8 mouse cellular contexts compared by ENCODE assay signal in genomic region chr8:85071514-85072281, GRCm38 (mm10). TPM values are rescaled to one million over a fixed set of nuclear protein-coding genes. Genes with fewer than 3 reads are reported as not detected.
A peak's percentile ranks its signal among the peaks of the same experiment; 100 is the strongest.
DNase-seq lines count a peak whose midpoint lies in the region; ATAC-seq lines count a peak whose summit lies in the region.

TSS of gene Dhps (plus strand) at chr8:85071757.

- H3K4me2 ChIP-seq in heart, embryonic 15.5 days, result peak within 1 kb of the TSS; percentile 82
- H3K4me2 ChIP-seq in liver, embryonic 15.5 days, result peak within 1 kb of the TSS; percentile 82
- H3K4me2 ChIP-seq in neural tube, embryonic 12.5 days (replicated peaks), result peak within 1 kb of the TSS; percentile 70

- peak within 1 kb of the TSS; percentile 93 for H3K27ac ChIP-seq in forebrain, embryonic 10.5 days
- peak within 1 kb of the TSS; percentile 94 for H3K27ac ChIP-seq in heart, embryonic 15.5 days
- peak within 1 kb of the TSS; percentile 94 for H3K27ac ChIP-seq in liver, embryonic 15.5 days (replicated peaks)
- H3K27ac ChIP-seq in neural tube, embryonic 12.5 days, result peak within 1 kb of the TSS; percentile 90

- no peaks in the 10 kb centered on the region for H3K27me3 ChIP-seq in forebrain, embryonic 10.5 days (ENCODE audit: poor library complexity, severe bottlenecking)
- H3K27me3 ChIP-seq in heart, embryonic 15.5 days, result no peaks in the 10 kb centered on the region
- H3K27me3 ChIP-seq in liver, embryonic 15.5 days, result no peaks in the 10 kb centered on the region
- H3K27me3 ChIP-seq in neural tube, embryonic 12.5 days (replicated peaks), result no peaks in the 10 kb centered on the region

- peak; percentile 74 for DNase-seq in c-Kit-negative CD71-positive TER-119-positive erythroid progenitor cells, embryonic 14.5 days (ENCODE audit: low read depth, low spot score)
- DNase-seq in forebrain, embryonic 10.5 days (ENCODE audit: extremely low spot score, low spot score), result peak; percentile 91
- peak; percentile 95 for DNase-seq in kidney, postnatal 36 days
- peak; percentile 88 for DNase-seq in telencephalon, adult 2 months (ENCODE audit: low read depth, low spot score)

- H3K4me1 ChIP-seq in forebrain, embryonic 10.5 days, result peaks cover 24% of the 10 kb centered on the region
- peaks cover 13% of the 10 kb centered on the region for H3K4me1 ChIP-seq in heart, embryonic 15.5 days (replicated peaks)
- H3K4me1 ChIP-seq in liver, embryonic 15.5 days (replicated peaks), result peaks cover 62% of the 10 kb centered on the region
- H3K4me1 ChIP-seq in neural tube, embryonic 12.5 days, result peaks cover 15% of the 10 kb centered on the region; the same call in 1 of the 2 replicates

- peaks cover 54% of the 10 kb centered on the region for H3K36me3 ChIP-seq in forebrain, embryonic 10.5 days (replicated peaks)
- peaks cover 29% of the 10 kb centered on the region for H3K36me3 ChIP-seq in heart, embryonic 15.5 days
- H3K36me3 ChIP-seq in liver, embryonic 15.5 days (replicated peaks), result peaks cover 37% of the 10 kb centered on the region
- H3K36me3 ChIP-seq in neural tube, embryonic 12.5 days, result peaks cover 43% of the 10 kb centered on the region

- peak within 1 kb of the TSS; percentile 81 for H3K9ac ChIP-seq in heart, embryonic 15.5 days
- peak within 1 kb of the TSS; percentile 88 for H3K9ac ChIP-seq in liver, embryonic 15.5 days
- peak within 1 kb of the TSS; percentile 79 for H3K9ac ChIP-seq in neural tube, embryonic 12.5 days

- H3K4me3 ChIP-seq in forebrain, embryonic 10.5 days, result peak within 1 kb of the TSS; percentile 91
- H3K4me3 ChIP-seq in heart, embryonic 15.5 days, result peak within 1 kb of the TSS; percentile 83
- H3K4me3 ChIP-seq in liver, embryonic 15.5 days (replicated peaks), result peak within 1 kb of the TSS; percentile 97
- H3K4me3 ChIP-seq in neural tube, embryonic 12.5 days, result peak within 1 kb of the TSS; percentile 90

- peak; percentile 91 for ATAC-seq in CD4-positive, CD25-positive, alpha-beta regulatory T cell, adult 4 months
- ATAC-seq in heart, embryonic 15.5 days (replicated peaks; ENCODE audit: insufficient number of reproducible peaks, insufficient read depth, low FRiP score, low read depth), result peak; percentile 84
- ATAC-seq in liver, embryonic 15.5 days (ENCODE audit: insufficient read depth), result peak; percentile 81
- ATAC-seq in neural tube, embryonic 12.5 days (ENCODE audit: low FRiP score, low read depth), result peak; percentile 91

- H3K9me3 ChIP-seq in forebrain, embryonic 10.5 days, result no peaks in the 10 kb centered on the region
- no peaks in the 10 kb centered on the region for H3K9me3 ChIP-seq in heart, embryonic 15.5 days (replicated peaks)
- no peaks in the 10 kb centered on the region for H3K9me3 ChIP-seq in liver, embryonic 15.5 days (replicated peaks)
- H3K9me3 ChIP-seq in neural tube, embryonic 12.5 days, result no peaks in the 10 kb centered on the region

- WGBS in forebrain, embryonic 10.5 days, result under 1% methylated on average over 68 of the region's 68 CpGs
- under 1% methylated on average over 68 of the region's 68 CpGs for WGBS in heart, embryonic 15.5 days
- under 1% methylated on average over 68 of the region's 68 CpGs for WGBS in liver, embryonic 15.5 days (ENCODE audit: insufficient replicate concordance)
- under 1% methylated on average over 68 of the region's 68 CpGs for WGBS in neural tube, embryonic 12.5 days

RNA-seq across cellular contexts. Expression of gene Dhps, which starts in this region (rescaled TPM):
- polyA plus RNA-seq in CD4-positive, CD25-positive, alpha-beta regulatory T cell, adult 4 months (2017; shearing (Covaris generic)), result 10 to 100 TPM; 42.7 to 45.0 TPM
- 67.2 and 68.5 TPM in 2 replicates for polyA plus RNA-seq in forebrain, embryonic 10.5 days (2016; fragmentation: Nextera tagmentation; extraction: Ambion mirVana)
- 46.1 and 52.8 TPM in 2 replicates for polyA plus RNA-seq in heart, embryonic 15.5 days (2015; fragmentation: Nextera tagmentation; extraction: Ambion mirVana)
- polyA plus RNA-seq in liver, embryonic 15.5 days (2015; fragmentation: Nextera tagmentation; extraction: Ambion mirVana), result 28.4 and 28.7 TPM in 2 replicates
- polyA plus RNA-seq in neural tube, embryonic 12.5 days (2016; fragmentation: Nextera tagmentation; extraction: Ambion mirVana), result 76.3 and 87.4 TPM in 2 replicates

Comparison
In these comparisons a context has a peak if more than half of its experiments do, and no peak if none do; other contexts are left out.
1. Peak in every context shown above with its lines: DNase-seq, ATAC-seq, H3K4me3 ChIP-seq and H3K27ac ChIP-seq.